Mouse (Mus musculus) spleen, postnatal 36 days (tissue): Measurements from ENCODE around the gene Fndc3b.

Experiments
- DNase-seq, 2 experiments: peaks; one replicate each; pipeline ENCODE4 v3.0.0; 2022; ENCODE audit warnings: low spot score in 2 of 2, mixed read lengths in 1 of 2

The Fndc3b gene

GRCm38 (mm10) chr3:27709096-27709905 is 1.8 kb downstream of the Fndc3b start:
- DNase-seq: no peak

- no peak for DNase-seq
Observed at GRCm38 (mm10) chr3:27708581-27708980, 2.5 kb downstream of the Fndc3b start.

- DNase-seq: no peak
Observed at GRCm38 (mm10) chr3:27705761-27706160, 5.3 kb downstream of the Fndc3b start.

GRCm38 (mm10) chr3:27705056-27705455 is 6.1 kb downstream of the Fndc3b start:
- DNase-seq: no peak

GRCm38 (mm10) chr3:27704641-27705040 is 6.5 kb downstream of the Fndc3b start:
- no peak for DNase-seq

- DNase-seq: no peak
Observed at GRCm38 (mm10) chr3:27703531-27703930, 7.6 kb downstream of the Fndc3b start.

GRCm38 (mm10) chr3:27703081-27703480 is 8.0 kb downstream of the Fndc3b start:
- DNase-seq: no peak

GRCm38 (mm10) chr3:27698671-27699070 is 12.4 kb downstream of the Fndc3b start:
- DNase-seq: no peak

- no peak for DNase-seq
Observed at GRCm38 (mm10) chr3:27696449-27696797, 14.7 kb downstream of the Fndc3b start.

- no peak for DNase-seq
Observed at GRCm38 (mm10) chr3:27695612-27696448, 15.3 kb downstream of the Fndc3b start.

GRCm38 (mm10) chr3:27694586-27694985 is 16.5 kb downstream of the Fndc3b start:
- DNase-seq: no peak

- DNase-seq: no peak
Observed at GRCm38 (mm10) chr3:27694111-27694510, 17.0 kb downstream of the Fndc3b start.

- no peak for DNase-seq
Observed at GRCm38 (mm10) chr3:27691486-27692160, 19.5 kb downstream of the Fndc3b start.

- peak; percentile 26 to 47 for DNase-seq
Observed at GRCm38 (mm10) chr3:27690030-27690429, 21.1 kb downstream of the Fndc3b start.

- DNase-seq: peak; percentile 22
Observed at GRCm38 (mm10) chr3:27689149-27689865, 21.8 kb downstream of the Fndc3b start.

GRCm38 (mm10) chr3:27686732-27687491 is 24.2 kb downstream of the Fndc3b start:
- DNase-seq: no peak

GRCm38 (mm10) chr3:27685650-27686208 is 25.4 kb downstream of the Fndc3b start:
- DNase-seq: no peak

GRCm38 (mm10) chr3:27685134-27685533 is 26.0 kb downstream of the Fndc3b start:
- DNase-seq: no peak

GRCm38 (mm10) chr3:27683374-27683773 is 27.7 kb downstream of the Fndc3b start:
- DNase-seq: no peak

GRCm38 (mm10) chr3:27677574-27677973 is 33.5 kb downstream of the Fndc3b start:
- peak in 1 of 2 experiments; percentile 14 for DNase-seq

- no peak for DNase-seq
Observed at GRCm38 (mm10) chr3:27673660-27674059, 37.4 kb downstream of the Fndc3b start.
